ENCODE assay signal across 8 mouse cellular contexts in genomic region chr9:74953265-74953958, GRCm38 (mm10). TPM values are rescaled to one million over a fixed set of nuclear protein-coding genes. Genes with fewer than 3 reads are reported as not detected.
DNase-seq lines count a peak whose midpoint lies in the region; ATAC-seq and TF ChIP-seq lines count a peak whose summit lies in the region.

No protein-coding gene starts in this region.

- H3K4me1 ChIP-seq in embryonic facial prominence, embryonic 10.5 days, result peaks cover 17% of the 10 kb centered on the region
- peaks cover 1% of the 10 kb centered on the region; the same call in 1 of the 2 replicates for H3K4me1 ChIP-seq in heart, adult 2 months (ENCODE audit: control insufficient read depth, insufficient read depth, low read length)
- peaks cover 9% of the 10 kb centered on the region; the same call in 1 of the 2 replicates for H3K4me1 ChIP-seq in kidney, adult 2 months (ENCODE audit: control insufficient read depth, insufficient read depth, low read length)
- peaks cover 3% of the 10 kb centered on the region for H3K4me1 ChIP-seq in liver, embryonic 16.5 days (ENCODE audit: control insufficient read depth, low read depth, low read length)
- H3K4me1 ChIP-seq in neural tube, embryonic 13.5 days (replicated peaks), result peaks cover 23% of the 10 kb centered on the region

- peak; percentile 77 for DNase-seq in 416B (ENCODE audit: low read depth)
- DNase-seq in embryonic facial prominence, embryonic 10.5 days (ENCODE audit: low spot score), result peak; percentile 72
- DNase-seq in heart, adult 2 months, result peak; percentile 79 to 83
- DNase-seq in kidney, adult 2 months, result peak; percentile 83
- peak; percentile 68 to 74 for DNase-seq in thymus, adult 18-20 months

- peak overlapping the region; percentile 68 for H3K9ac ChIP-seq in heart, adult 2 months (ENCODE audit: low read depth, low read length)
- H3K9ac ChIP-seq in liver, embryonic 16.5 days (ENCODE audit: low read depth, low read length), result peak overlapping the region; percentile 70
- H3K9ac ChIP-seq in neural tube, embryonic 13.5 days, result peak overlapping the region; percentile 95

- no peak for TF ChIP-seq POLR2A in heart, adult 2 months (IDR thresholded peaks at IDR 0.05; ENCODE audit: insufficient read depth, low read depth, low read length)
- TF ChIP-seq POLR2A in kidney, adult 2 months (IDR thresholded peaks at IDR 0.05; ENCODE audit: low read depth, low read length), result no peak

- 8% methylated on average over 31 of the region's 31 CpGs for WGBS in embryonic facial prominence, embryonic 10.5 days
- WGBS in heart, adult 2 months, result 6% methylated on average over 31 of the region's 31 CpGs
- WGBS in kidney, adult 2 months, result 4% methylated on average over 31 of the region's 31 CpGs
- WGBS in liver, embryonic 16.5 days (ENCODE audit: insufficient replicate concordance), result 8% methylated on average over 31 of the region's 31 CpGs
- 5% methylated on average over 31 of the region's 31 CpGs for WGBS in neural tube, embryonic 13.5 days

- H3K36me3 ChIP-seq in embryonic facial prominence, embryonic 10.5 days (replicated peaks), result peaks cover 4% of the 10 kb centered on the region; the same call in 1 of the 2 replicates
- peaks cover 14% of the 10 kb centered on the region for H3K36me3 ChIP-seq in heart, adult 2 months (ENCODE audit: control insufficient read depth, insufficient read depth, low read length)
- peaks cover 2% of the 10 kb centered on the region; the same call in 1 of the 2 replicates for H3K36me3 ChIP-seq in kidney, adult 2 months (ENCODE audit: control insufficient read depth, insufficient read depth, low read length)
- no peaks in the 10 kb centered on the region for H3K36me3 ChIP-seq in liver, embryonic 16.5 days (ENCODE audit: control insufficient read depth, insufficient read depth)
- H3K36me3 ChIP-seq in neural tube, embryonic 13.5 days, result peaks cover 9% of the 10 kb centered on the region

- TF ChIP-seq CTCF in heart, adult 2 months (IDR thresholded peaks at IDR 0.05), result peak; percentile 63
- no peak; the same call in 1 of the 2 replicates for TF ChIP-seq CTCF in kidney, adult 2 months (conservative IDR thresholded peaks at IDR 0.05; ENCODE audit: insufficient read depth, insufficient read length, low read depth, low read length)

- H3K4me3 ChIP-seq in embryonic facial prominence, embryonic 10.5 days, result peak overlapping the region; percentile 96
- H3K4me3 ChIP-seq in heart, adult 2 months, result peak overlapping the region; percentile 98
- peak overlapping the region; percentile 85 for H3K4me3 ChIP-seq in kidney, adult 2 months (ENCODE audit: insufficient read depth, low read depth, low read length)
- H3K4me3 ChIP-seq in liver, embryonic 16.5 days (ENCODE audit: low read depth, low read length), result peak overlapping the region; percentile 71
- peak overlapping the region; percentile 96 for H3K4me3 ChIP-seq in neural tube, embryonic 13.5 days

- no peaks in the 10 kb centered on the region for H3K9me3 ChIP-seq in embryonic facial prominence, embryonic 10.5 days
- H3K9me3 ChIP-seq in liver, embryonic 16.5 days (replicated peaks; ENCODE audit: control insufficient read depth, low read length), result no peaks in the 10 kb centered on the region
- no peaks in the 10 kb centered on the region for H3K9me3 ChIP-seq in neural tube, embryonic 13.5 days

- H3K4me2 ChIP-seq in liver, embryonic 16.5 days (ENCODE audit: low read depth, low read length), result peak overlapping the region; percentile 80
- peak overlapping the region; percentile 92 for H3K4me2 ChIP-seq in neural tube, embryonic 13.5 days

- peak; percentile 72 for ATAC-seq in activated CD4-positive, CD25-positive, alpha-beta regulatory T cell, adult 4 months
- peak; percentile 70 for ATAC-seq in liver, embryonic 16.5 days (ENCODE audit: low read depth)
- ATAC-seq in neural tube, embryonic 13.5 days (ENCODE audit: low read depth), result peak; percentile 86

- TF ChIP-seq EP300 in heart, adult 2 months (IDR thresholded peaks at IDR 0.05; ENCODE audit: insufficient read depth, low read depth, low read length), result no peak

- H3K27ac ChIP-seq in embryonic facial prominence, embryonic 10.5 days (replicated peaks), result peak overlapping the region; percentile 91
- peak overlapping the region; percentile 98 for H3K27ac ChIP-seq in heart, adult 2 months
- H3K27ac ChIP-seq in kidney, adult 2 months (ENCODE audit: insufficient read depth, low read depth, low read length), result peak overlapping the region; percentile 88
- peak overlapping the region; percentile 87 for H3K27ac ChIP-seq in liver, embryonic 16.5 days (ENCODE audit: low read length)
- H3K27ac ChIP-seq in neural tube, embryonic 13.5 days (replicated peaks), result peak overlapping the region; percentile 96

- intact Hi-C loops in heart, adult 2 months (cut with DNase I), result loop anchor here (1.0 to 5.0 kb wide), 4 partner anchors 21 to 84 kb away; partner anchors contain the start of gene Arpp19

- no peaks in the 10 kb centered on the region for H3K27me3 ChIP-seq in embryonic facial prominence, embryonic 10.5 days (replicated peaks; ENCODE audit: low read depth, poor library complexity, severe bottlenecking)
- H3K27me3 ChIP-seq in heart, adult 2 months (ENCODE audit: control insufficient read depth, insufficient read depth, low read length), result no peaks in the 10 kb centered on the region
- H3K27me3 ChIP-seq in kidney, adult 2 months (replicated peaks; ENCODE audit: control insufficient read depth, insufficient read depth, low read length), result no peaks in the 10 kb centered on the region
- no peaks in the 10 kb centered on the region for H3K27me3 ChIP-seq in liver, embryonic 16.5 days (ENCODE audit: control insufficient read depth, insufficient read depth, low read depth, low read length)
- 0 out of 2 replicates have a peak, but pooled peaks cover 3% of the 10 kb centered on the region for H3K27me3 ChIP-seq in neural tube, embryonic 13.5 days

- no peaks in the 10 kb centered on the region for H3K79me2 ChIP-seq in heart, adult 2 months (replicated peaks; ENCODE audit: control insufficient read depth, insufficient read depth, low read length)

RNA-seq across cellular contexts. Expression of gene Fam214a, which starts 0.7 kb away (rescaled TPM):
- 10 to 100 TPM; 26.7 to 27.3 TPM for polyA plus RNA-seq in activated CD4-positive, CD25-positive, alpha-beta regulatory T cell, adult 4 months (2017; shearing (Covaris generic))
- polyA plus RNA-seq in embryonic facial prominence, embryonic 10.5 days (2016; fragmentation: Nextera tagmentation; extraction: Ambion mirVana), result 6.6 and 8.6 TPM in 2 replicates
- total RNA-seq in heart, adult 2 months (2021), result 10 to 100 TPM; 20.6 to 30.2 TPM
- 10.7 and 16.5 TPM in 2 replicates for polyA plus RNA-seq in heart, adult 2 months (2012; rRNA removed)
- polyA plus RNA-seq in kidney, adult 2 months (2012; rRNA removed), result 12.1 and 12.8 TPM in 2 replicates
- 2.5 and 2.7 TPM in 2 replicates for polyA plus RNA-seq in liver, embryonic 16.5 days (2015; fragmentation: Nextera tagmentation; extraction: Ambion mirVana)
- 24.8 and 27.0 TPM in 2 replicates for polyA plus RNA-seq in neural tube, embryonic 13.5 days (2015; fragmentation: Nextera tagmentation; extraction: Ambion mirVana)

Comparison
In these comparisons a context has a peak if more than half of its experiments do, and no peak if none do; other contexts are left out.
1. Peak in every context shown above with its lines: DNase-seq, ATAC-seq, H3K4me3 ChIP-seq and H3K27ac ChIP-seq.